Mouse (Mus musculus): Measurements from ENCODE around the gene Cyp26a1.

Cyp26a1 gene

GRCm38 (mm10) chr19:37698273-37699160, 919 bp downstream of the Cyp26a1 start:
- in situ Hi-C loops (cut with MboI): no loop called here

- in situ Hi-C loops (cut with MboI): loop anchor here (5.0 kb wide), 1 partner anchor 188 kb away; no protein-coding TSS in a partner anchor
Measured at GRCm38 (mm10) chr19:37699711-37700110, 2.1 kb downstream of the Cyp26a1 start.

GRCm38 (mm10) chr19:37702377-37703076, 4.9 kb downstream of the Cyp26a1 start:
- in situ Hi-C loops (cut with MboI): loop anchor here (5.0 kb wide), 1 partner anchor 185 kb away; no protein-coding TSS in a partner anchor

GRCm38 (mm10) chr19:37703902-37704509, 6.4 kb downstream of the Cyp26a1 start:
- in situ Hi-C loops (cut with MboI): loop anchor here (5.0 kb wide), 1 partner anchor 183 kb away; no protein-coding TSS in a partner anchor

GRCm38 (mm10) chr19:37705722-37706121, 8.1 kb downstream of the Cyp26a1 start:
- in situ Hi-C loops (cut with MboI): no loop called here

- in situ Hi-C loops (cut with MboI): no loop called here
Measured at GRCm38 (mm10) chr19:37714681-37715080, 17.1 kb downstream of the Cyp26a1 start.

- in situ Hi-C loops (cut with MboI): no loop called here
Measured at GRCm38 (mm10) chr19:37715980-37716379, 18.4 kb downstream of the Cyp26a1 start.

GRCm38 (mm10) chr19:37716524-37717175, 19.1 kb downstream of the Cyp26a1 start:
- in situ Hi-C loops (cut with MboI): no loop called here

- in situ Hi-C loops (cut with MboI): no loop called here
Measured at GRCm38 (mm10) chr19:37719166-37719565, 21.6 kb downstream of the Cyp26a1 start.

- in situ Hi-C loops (cut with MboI): no loop called here
Measured at GRCm38 (mm10) chr19:37724591-37724990, 27.0 kb downstream of the Cyp26a1 start.

- in situ Hi-C loops (cut with MboI): no loop called here
Measured at GRCm38 (mm10) chr19:37726585-37726984, 29.0 kb downstream of the Cyp26a1 start.

- in situ Hi-C loops (cut with MboI): no loop called here
Measured at GRCm38 (mm10) chr19:37727366-37727765, 29.8 kb downstream of the Cyp26a1 start.

- in situ Hi-C loops (cut with MboI): no loop called here
Measured at GRCm38 (mm10) chr19:37735426-37735825, 37.8 kb downstream of the Cyp26a1 start.

GRCm38 (mm10) chr19:37738575-37738974, 41.0 kb downstream of the Cyp26a1 start:
- in situ Hi-C loops (cut with MboI): no loop called here

- in situ Hi-C loops (cut with MboI): no loop called here
Measured at GRCm38 (mm10) chr19:37740043-37740442, 42.4 kb downstream of the Cyp26a1 start.

Measured in mature B cell (primary cell).